Mouse (Mus musculus) ES-Bruce4 (cell line): ENCODE data around the gene Ano6.

Experiments
- CTCF ChIP-seq: IDR thresholded peaks from one replicate; pipeline ENCODE4 v1.8.1; 2011; ENCODE audit warnings: low read depth, low read length
- EP300 ChIP-seq: IDR thresholded peaks from 2 replicates; pipeline ENCODE4 v1.6.1; 2011; ENCODE audit warnings: low read depth, low read length; ENCODE audit not compliant: insufficient read depth
- POLR2A ChIP-seq: IDR thresholded peaks from one replicate; pipeline ENCODE4 v1.8.1; 2011; ENCODE audit warnings: low read length; ENCODE audit not compliant: insufficient read depth

DNA sequence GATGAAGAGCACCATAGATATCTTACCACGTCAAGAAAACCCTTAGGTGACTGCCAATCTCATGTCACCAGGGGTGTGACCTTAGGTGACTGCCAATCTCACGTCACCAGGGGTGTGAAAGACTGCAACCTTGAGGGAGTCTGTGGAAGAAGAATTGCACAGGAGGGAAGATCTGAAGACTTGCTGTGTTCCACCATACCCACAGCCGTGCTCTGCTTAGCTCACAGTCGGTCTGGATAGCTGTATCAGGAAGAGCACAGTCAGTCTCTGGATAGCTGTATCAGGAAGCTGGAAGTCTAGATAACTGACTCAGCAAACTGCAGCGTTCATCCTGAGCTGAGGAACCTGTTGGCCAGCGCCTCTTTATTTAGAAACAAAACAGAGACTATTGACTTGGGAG is 92.9 kb downstream of the Ano6 start:
- TF ChIP-seq CTCF: no peak
- TF ChIP-seq POLR2A: no peak
- no peak for TF ChIP-seq EP300
